Mouse (Mus musculus): ENCODE data around the gene Sav1. TPM values are rescaled to one million over a fixed set of nuclear protein-coding genes. Genes with fewer than 3 reads are reported as not detected.
A peak's percentile ranks its signal among the peaks of the same experiment; 100 is the strongest.

The Sav1 gene
- polyA plus RNA-seq, 1 experiment from 2014 or later = 9.7 TPM

DNA sequence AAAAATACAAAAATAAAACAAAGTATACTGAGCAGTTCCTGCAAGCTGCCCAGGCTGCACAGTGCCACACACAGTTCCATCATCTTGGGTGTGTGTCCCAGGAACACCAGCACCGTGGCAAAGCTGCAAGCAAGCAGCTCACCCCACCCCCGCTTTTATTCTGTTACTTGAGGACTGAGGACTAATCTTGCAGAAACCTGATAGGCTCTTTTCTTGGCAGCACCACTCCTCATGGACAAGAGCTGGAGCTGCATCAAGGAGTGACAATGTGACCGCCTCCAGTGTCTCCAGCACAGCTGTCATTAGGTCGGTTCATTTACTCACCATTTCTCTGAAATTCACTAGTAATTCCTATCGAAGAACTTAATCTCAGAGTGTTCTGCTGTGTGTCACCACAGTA, 18.6 kb downstream of the Sav1 start:
- H3K4me3 ChIP-seq (ENCODE audit: low read depth, low read length) = no peak overlapping the region
- H3K4me1 ChIP-seq (replicated peaks; ENCODE audit: control insufficient read depth, insufficient read depth, low read length) = no peaks in the 10 kb centered on the region
- H3K36me3 ChIP-seq (ENCODE audit: control insufficient read depth, insufficient read depth, low read length) = peaks cover 1% of the 10 kb centered on the region; the same call in 1 of the 2 replicates
- no peaks in the 10 kb centered on the region for H3K27me3 ChIP-seq (ENCODE audit: control insufficient read depth, insufficient read depth, low read length)
- no peak overlapping the region for H3K9ac ChIP-seq (ENCODE audit: low read length)
- no peak overlapping the region for H3K27ac ChIP-seq (ENCODE audit: low read depth, low read length)
- 77% methylated on average over 5 of the region's 5 CpGs for WGBS
- DNase-seq (ENCODE audit: low spot score) = no peak
- H3K4me2 ChIP-seq (ENCODE audit: low read depth, low read length, severe bottlenecking) = no peak overlapping the region
- no peak for ATAC-seq (replicated peaks; ENCODE audit: low FRiP score)
- H3K9me3 ChIP-seq (ENCODE audit: control insufficient read depth, low read length) = no peaks in the 10 kb centered on the region

DNA sequence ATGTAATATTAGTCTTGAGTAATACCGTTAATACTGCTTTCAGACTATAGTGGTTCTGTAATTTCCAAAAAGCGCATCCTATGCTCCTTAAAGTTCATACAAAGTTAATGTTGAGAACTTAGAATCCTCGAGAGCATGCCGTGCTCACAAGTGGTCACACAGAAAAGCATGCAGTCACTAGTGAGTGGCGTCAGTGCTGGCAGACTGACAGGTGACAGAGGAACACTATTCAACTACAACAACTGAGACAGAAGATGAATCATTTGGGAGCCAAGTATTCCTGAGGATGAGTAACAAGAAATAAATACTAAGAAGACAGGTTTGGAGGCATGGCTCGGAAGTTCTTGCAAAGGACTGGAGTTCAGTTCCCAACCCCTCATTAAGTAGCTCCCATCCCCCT, 19.7 kb downstream of the Sav1 start:
- WGBS = 90% methylated on average over 6 of the region's 6 CpGs
- Histone ChIP-seq H3K4me1 (replicated peaks; ENCODE audit: control insufficient read depth, insufficient read depth, low read length) (no peaks in the 10 kb centered on the region), H3K4me3 (ENCODE audit: low read depth, low read length) (no peak overlapping the region), H3K36me3 (ENCODE audit: control insufficient read depth, insufficient read depth, low read length) (peaks cover 5% of the 10 kb centered on the region; the same call in 1 of the 2 replicates), H3K4me2 (ENCODE audit: low read depth, low read length, severe bottlenecking) (no peak overlapping the region), H3K27ac (ENCODE audit: low read depth, low read length) (no peak overlapping the region), H3K9ac (ENCODE audit: low read length) (no peak overlapping the region), H3K9me3 (ENCODE audit: control insufficient read depth, low read length) (no peaks in the 10 kb centered on the region), H3K27me3 (ENCODE audit: control insufficient read depth, insufficient read depth, low read length) (no peaks in the 10 kb centered on the region)
- DNase-seq (ENCODE audit: low spot score) = no peak
- no peak for ATAC-seq (replicated peaks; ENCODE audit: low FRiP score)

DNA sequence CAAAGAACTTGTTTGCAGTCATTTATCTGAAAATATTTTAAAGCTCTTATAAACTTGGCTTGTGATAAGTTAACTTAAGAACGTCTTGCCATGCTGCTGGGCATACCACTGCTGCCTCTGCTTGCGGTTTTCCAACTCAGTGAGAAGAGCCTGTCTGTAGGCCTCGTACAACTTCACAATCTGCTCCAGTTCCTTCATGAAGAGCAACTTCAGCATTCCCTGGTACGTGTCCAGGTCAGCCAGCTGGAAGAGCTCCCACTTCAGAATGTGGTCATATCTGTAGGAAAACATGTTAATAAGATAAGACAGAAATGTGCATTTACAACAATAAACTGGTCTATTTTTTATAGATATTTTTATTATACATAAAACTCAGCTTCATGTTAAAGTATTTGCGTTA, 20.7 kb downstream of the Sav1 start:
- no peaks in the 10 kb centered on the region for H3K9me3 ChIP-seq (ENCODE audit: control insufficient read depth, low read length)
- 92% methylated on average over 5 of the region's 5 CpGs for WGBS
- H3K27me3 ChIP-seq (ENCODE audit: control insufficient read depth, insufficient read depth, low read length) = no peaks in the 10 kb centered on the region
- ATAC-seq (replicated peaks; ENCODE audit: low FRiP score) (no peak), DNase-seq (ENCODE audit: low spot score) (no peak)
- no peak overlapping the region for H3K4me2 ChIP-seq (ENCODE audit: low read depth, low read length, severe bottlenecking)
- H3K4me3 ChIP-seq (ENCODE audit: low read depth, low read length) = no peak overlapping the region
- no peaks in the 10 kb centered on the region for H3K4me1 ChIP-seq (replicated peaks; ENCODE audit: control insufficient read depth, insufficient read depth, low read length)
- peaks cover 5% of the 10 kb centered on the region; the same call in 1 of the 2 replicates for H3K36me3 ChIP-seq (ENCODE audit: control insufficient read depth, insufficient read depth, low read length)
- no peak overlapping the region for H3K27ac ChIP-seq (ENCODE audit: low read depth, low read length)
- no peak overlapping the region for H3K9ac ChIP-seq (ENCODE audit: low read length)

DNA sequence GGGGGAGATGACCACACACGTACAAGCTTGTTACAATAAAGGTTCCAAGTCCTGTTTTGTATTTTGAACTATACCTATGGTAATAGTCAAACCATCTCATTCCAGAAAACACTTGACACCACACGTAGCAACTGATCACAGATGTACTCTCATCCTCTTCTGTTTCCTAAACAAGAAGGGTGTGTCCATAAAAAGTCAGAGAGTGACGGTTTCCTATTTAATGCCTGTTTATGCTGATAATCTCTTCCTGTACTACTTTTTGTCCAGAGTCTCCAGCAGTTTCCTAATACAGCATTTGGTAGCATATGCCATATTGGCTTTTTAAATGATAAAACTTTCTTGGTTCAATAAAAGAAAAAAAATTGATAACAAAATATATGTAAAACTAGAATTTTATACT, 21.2 kb downstream of the Sav1 start:
- DNase-seq (ENCODE audit: low spot score) (no peak), ATAC-seq (replicated peaks; ENCODE audit: low FRiP score) (no peak)
- Histone ChIP-seq H3K4me1 (replicated peaks; ENCODE audit: control insufficient read depth, insufficient read depth, low read length) (no peaks in the 10 kb centered on the region), H3K4me3 (ENCODE audit: low read depth, low read length) (no peak overlapping the region), H3K27ac (ENCODE audit: low read depth, low read length) (no peak overlapping the region), H3K27me3 (ENCODE audit: control insufficient read depth, insufficient read depth, low read length) (no peaks in the 10 kb centered on the region), H3K4me2 (ENCODE audit: low read depth, low read length, severe bottlenecking) (no peak overlapping the region), H3K9me3 (ENCODE audit: control insufficient read depth, low read length) (no peaks in the 10 kb centered on the region), H3K9ac (ENCODE audit: low read length) (no peak overlapping the region), H3K36me3 (ENCODE audit: control insufficient read depth, insufficient read depth, low read length) (peaks cover 5% of the 10 kb centered on the region; the same call in 1 of the 2 replicates)
- 92% methylated on average over 3 of the region's 3 CpGs for WGBS

DNA sequence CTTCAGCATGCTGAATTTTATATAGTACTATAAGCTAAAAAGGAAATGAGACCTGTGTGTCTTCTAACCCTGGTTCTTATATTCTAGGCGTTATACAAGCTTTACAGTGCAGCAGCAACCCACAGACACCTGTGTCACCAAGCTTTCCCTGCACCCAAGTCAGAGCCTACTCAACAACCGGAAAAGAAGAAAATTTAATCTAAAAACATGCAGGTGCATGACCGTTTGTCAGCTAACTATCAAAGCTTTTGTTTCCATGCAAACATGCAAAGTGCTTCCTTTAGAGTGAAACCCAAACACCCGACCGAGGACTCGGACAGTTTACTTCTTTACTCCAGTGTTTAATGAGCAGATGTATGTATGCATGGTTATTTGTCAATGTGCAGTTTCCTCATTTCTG, 23.7 kb downstream of the Sav1 start:
- H3K4me3 ChIP-seq (ENCODE audit: low read depth, low read length) = no peak overlapping the region
- H3K27me3 ChIP-seq (ENCODE audit: control insufficient read depth, insufficient read depth, low read length) = no peaks in the 10 kb centered on the region
- no peaks in the 10 kb centered on the region for H3K9me3 ChIP-seq (ENCODE audit: control insufficient read depth, low read length)
- H3K36me3 ChIP-seq (ENCODE audit: control insufficient read depth, insufficient read depth, low read length) = peaks cover 5% of the 10 kb centered on the region; the same call in 1 of the 2 replicates
- no peak for DNase-seq (ENCODE audit: low spot score)
- no peak for ATAC-seq (replicated peaks; ENCODE audit: low FRiP score)
- H3K9ac ChIP-seq (ENCODE audit: low read length) = no peak overlapping the region
- H3K27ac ChIP-seq (ENCODE audit: low read depth, low read length) = no peak overlapping the region
- WGBS = 92% methylated on average over 6 of the region's 6 CpGs
- H3K4me1 ChIP-seq (replicated peaks; ENCODE audit: control insufficient read depth, insufficient read depth, low read length) = no peaks in the 10 kb centered on the region
- no peak overlapping the region for H3K4me2 ChIP-seq (ENCODE audit: low read depth, low read length, severe bottlenecking)

DNA sequence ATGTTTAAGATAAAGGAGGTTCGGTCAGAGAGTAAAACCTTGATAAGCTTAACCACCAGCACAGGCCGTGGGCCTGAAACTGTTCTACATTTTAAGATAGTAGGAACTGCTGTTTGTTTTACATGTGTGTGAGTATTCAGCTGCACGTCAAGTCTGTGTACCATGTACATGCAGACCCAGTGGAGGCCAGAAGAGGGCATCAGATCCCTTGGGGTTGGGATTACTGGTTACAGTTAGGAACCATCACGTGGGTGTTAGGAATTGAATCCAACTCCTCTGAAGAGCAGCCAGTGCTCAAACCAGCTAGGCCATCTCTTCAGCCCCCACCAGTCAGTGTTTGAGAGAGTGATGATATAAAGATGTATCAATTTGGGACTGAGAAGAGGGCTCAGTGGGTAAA, 24.3 kb downstream of the Sav1 start:
- Histone ChIP-seq H3K4me2 (ENCODE audit: low read depth, low read length, severe bottlenecking) (no peak overlapping the region), H3K36me3 (ENCODE audit: control insufficient read depth, insufficient read depth, low read length) (peaks cover 5% of the 10 kb centered on the region; the same call in 1 of the 2 replicates), H3K9ac (ENCODE audit: low read length) (no peak overlapping the region), H3K4me3 (ENCODE audit: low read depth, low read length) (no peak overlapping the region), H3K4me1 (replicated peaks; ENCODE audit: control insufficient read depth, insufficient read depth, low read length) (no peaks in the 10 kb centered on the region), H3K9me3 (ENCODE audit: control insufficient read depth, low read length) (no peaks in the 10 kb centered on the region), H3K27me3 (ENCODE audit: control insufficient read depth, insufficient read depth, low read length) (no peaks in the 10 kb centered on the region), H3K27ac (ENCODE audit: low read depth, low read length) (no peak overlapping the region)
- peak; percentile 59 for DNase-seq (ENCODE audit: low spot score)
- WGBS = 71% methylated on average over 4 of the region's 4 CpGs
- 0 out of 2 replicates have a peak, but pooled peaks have one; percentile 27 for ATAC-seq (replicated peaks; ENCODE audit: low FRiP score)

DNA sequence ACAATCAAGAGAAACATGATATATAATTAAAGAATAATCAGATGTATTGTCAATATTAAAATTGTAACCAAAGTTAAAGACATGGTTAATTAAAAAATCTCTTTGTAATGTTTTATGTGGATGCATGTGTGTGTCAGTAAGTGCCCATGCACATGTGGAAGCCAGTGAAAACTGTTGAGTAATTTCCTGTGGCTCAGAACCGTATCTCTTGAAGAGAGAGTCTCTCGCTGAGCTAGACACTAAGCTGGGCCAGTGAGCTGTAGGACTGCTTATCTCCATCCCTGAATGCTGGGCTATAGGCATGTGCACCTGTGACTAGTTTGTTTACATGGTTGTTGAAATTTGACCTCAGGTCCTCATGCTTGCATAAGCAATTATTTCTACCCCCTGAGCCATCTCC, 29.4 kb downstream of the Sav1 start:
- H3K27me3 ChIP-seq (ENCODE audit: control insufficient read depth, insufficient read depth, low read length) = no peaks in the 10 kb centered on the region
- no peak for DNase-seq (ENCODE audit: low spot score)
- H3K36me3 ChIP-seq (ENCODE audit: control insufficient read depth, insufficient read depth, low read length) = no peaks in the 10 kb centered on the region
- H3K4me2 ChIP-seq (ENCODE audit: low read depth, low read length, severe bottlenecking) = no peak overlapping the region
- H3K4me1 ChIP-seq (replicated peaks; ENCODE audit: control insufficient read depth, insufficient read depth, low read length) = no peaks in the 10 kb centered on the region
- H3K9me3 ChIP-seq (ENCODE audit: control insufficient read depth, low read length) = no peaks in the 10 kb centered on the region
- 93% methylated on average over 2 of the region's 2 CpGs for WGBS
- H3K9ac ChIP-seq (ENCODE audit: low read length) = no peak overlapping the region
- H3K4me3 ChIP-seq (ENCODE audit: low read depth, low read length) = no peak overlapping the region
- no peak for ATAC-seq (replicated peaks; ENCODE audit: low FRiP score)
- no peak overlapping the region for H3K27ac ChIP-seq (ENCODE audit: low read depth, low read length)

DNA sequence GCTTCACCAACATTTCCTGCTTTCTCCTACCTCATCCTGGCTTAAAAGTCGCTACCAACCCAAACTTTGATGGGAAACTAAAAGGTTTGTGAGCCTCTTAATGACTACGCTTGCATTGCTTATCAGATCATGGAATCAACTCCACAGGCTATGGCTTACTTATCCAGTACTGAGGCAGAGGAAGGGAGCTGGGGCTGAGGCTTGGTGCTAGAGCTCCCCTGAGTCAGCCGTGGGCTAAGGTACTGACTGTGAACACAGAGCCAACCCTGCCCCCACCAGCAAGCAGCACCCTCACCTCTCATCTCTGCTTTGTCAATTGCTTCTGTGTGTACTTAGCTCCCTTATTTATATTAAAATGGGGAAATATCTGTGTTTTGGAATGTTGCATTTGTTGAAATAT, 39.3 kb downstream of the Sav1 start:
- H3K27me3 ChIP-seq (ENCODE audit: control insufficient read depth, insufficient read depth, low read length) = no peaks in the 10 kb centered on the region
- H3K27ac ChIP-seq (ENCODE audit: low read depth, low read length) = no peak overlapping the region
- H3K4me3 ChIP-seq (ENCODE audit: low read depth, low read length) = no peak overlapping the region
- no peaks in the 10 kb centered on the region for H3K4me1 ChIP-seq (replicated peaks; ENCODE audit: control insufficient read depth, insufficient read depth, low read length)
- no peaks in the 10 kb centered on the region for H3K9me3 ChIP-seq (ENCODE audit: control insufficient read depth, low read length)
- H3K36me3 ChIP-seq (ENCODE audit: control insufficient read depth, insufficient read depth, low read length) = no peaks in the 10 kb centered on the region
- DNase-seq (ENCODE audit: low spot score) = no peak
- ATAC-seq (replicated peaks; ENCODE audit: low FRiP score) = no peak
- WGBS = 83% methylated on average over 3 of the region's 3 CpGs
- no peak overlapping the region for H3K4me2 ChIP-seq (ENCODE audit: low read depth, low read length, severe bottlenecking)
- H3K9ac ChIP-seq (ENCODE audit: low read length) = no peak overlapping the region

DNA sequence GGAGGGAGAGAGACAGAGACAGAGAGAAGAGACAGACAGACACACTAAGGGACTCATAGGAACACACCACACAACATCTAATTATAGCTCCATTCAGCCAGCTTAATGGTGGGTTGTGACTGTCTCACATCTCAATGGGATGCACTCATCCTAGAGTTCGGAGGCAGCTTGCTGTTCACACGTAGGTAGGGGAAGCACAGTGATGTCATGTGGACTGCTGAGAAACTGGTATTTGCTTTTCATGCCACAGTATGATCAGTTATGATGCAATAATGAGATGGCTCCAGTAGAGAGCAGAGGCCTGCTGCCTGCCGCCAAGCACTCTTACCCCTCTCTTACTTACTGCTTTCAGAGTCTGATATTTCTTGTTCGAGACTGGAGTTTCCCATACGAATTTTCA, 40.9 kb downstream of the Sav1 start:
- DNase-seq (ENCODE audit: low spot score) (no peak), ATAC-seq (replicated peaks; ENCODE audit: low FRiP score) (no peak)
- H3K9ac ChIP-seq (ENCODE audit: low read length) = no peak overlapping the region
- H3K4me3 ChIP-seq (ENCODE audit: low read depth, low read length) = no peak overlapping the region
- H3K4me2 ChIP-seq (ENCODE audit: low read depth, low read length, severe bottlenecking) = no peak overlapping the region
- no peaks in the 10 kb centered on the region for H3K9me3 ChIP-seq (ENCODE audit: control insufficient read depth, low read length)
- no peaks in the 10 kb centered on the region for H3K27me3 ChIP-seq (ENCODE audit: control insufficient read depth, insufficient read depth, low read length)
- WGBS = 95% methylated on average over 5 of the region's 5 CpGs
- no peaks in the 10 kb centered on the region for H3K36me3 ChIP-seq (ENCODE audit: control insufficient read depth, insufficient read depth, low read length)
- no peak overlapping the region for H3K27ac ChIP-seq (ENCODE audit: low read depth, low read length)
- no peaks in the 10 kb centered on the region for H3K4me1 ChIP-seq (replicated peaks; ENCODE audit: control insufficient read depth, insufficient read depth, low read length)

All from forebrain, embryonic 11.5 days (tissue).